Mouse (Mus musculus) heart, embryonic 15.5 days (tissue): ENCODE results near the gene Cdh23. TPM values are rescaled to one million over a fixed set of nuclear protein-coding genes. Genes with fewer than 3 reads are reported as not detected.
A peak's percentile ranks its signal among the peaks of the same experiment; 100 is the strongest.

ENCODE experiments used
- ATAC-seq: fragments of 200-750 bp; cut with Nextera tagmentation; replicated peaks from 2 replicates; pipeline ENCODE4 v1.8.0; 2017; ENCODE audit warnings: low read depth, moderate TSS enrichment; ENCODE audit not compliant: insufficient number of reproducible peaks, insufficient read depth, low FRiP score
- H3K27ac ChIP-seq: fragments of 300-500 bp; sonication (generic); 2 replicates; pipeline ENCODE4 v1.5.1; 2015; ENCODE audit warnings: mild to moderate bottlenecking, inconsistent platforms
- H3K27me3 ChIP-seq: fragments of 300-500 bp; sonication (generic); 2 replicates; pipeline ENCODE4 v1.6.1; 2015; ENCODE audit warnings: inconsistent platforms
- H3K36me3 ChIP-seq: fragments of 300-500 bp; sonication (generic); 2 replicates; pipeline ENCODE4 v1.6.1; 2015; ENCODE audit warnings: mild to moderate bottlenecking, inconsistent platforms
- H3K4me1 ChIP-seq: fragments of 300-500 bp; sonication (generic); replicated peaks from 2 replicates; pipeline ENCODE4 v1.6.1; 2015; ENCODE audit warnings: inconsistent platforms
- H3K4me2 ChIP-seq: fragments of 300-500 bp; sonication (generic); 2 replicates; pipeline ENCODE4 v1.6.1; 2015; ENCODE audit warnings: inconsistent platforms, mild to moderate bottlenecking, moderate library complexity
- H3K4me3 ChIP-seq: fragments of 300-500 bp; sonication (generic); 2 replicates; pipeline ENCODE4 v1.5.1; 2015; ENCODE audit warnings: mild to moderate bottlenecking, inconsistent platforms
- H3K9ac ChIP-seq: fragments of 300-500 bp; sonication (generic); 2 replicates; pipeline ENCODE4 v1.6.1; 2015; ENCODE audit warnings: mild to moderate bottlenecking, inconsistent platforms
- H3K9me3 ChIP-seq: fragments of 300-500 bp; sonication (generic); replicated peaks from 2 replicates; pipeline ENCODE4 v1.6.1; 2016; ENCODE audit warnings: inconsistent platforms
- WGBS: fragments of 180-500 bp; shearing (Covaris S2); methylation state at CpG from one replicate; pipeline ENCODE4 v1.1.7; 2015; ENCODE audit warnings: mixed read lengths; 5-methylcytosine and 5-hydroxymethylcytosine counted together
- polyA plus RNA-seq: library from polyadenylated mRNA; unstranded; fragments of >200 nt; fragmentation: Nextera tagmentation; extraction: Ambion mirVana; gene quantifications from 2 replicates; pipeline ENCODE4 v1.2.1, GENCODE M21; 2015

Gene Cdh23
- polyA plus RNA-seq, 1 experiment from 2014 or later = 0.50 TPM

- H3K9me3 ChIP-seq = no peaks in the 10 kb centered on the region
- ATAC-seq = peak; percentile 49
- no peaks in the 10 kb centered on the region for H3K27me3 ChIP-seq
- peaks cover 25% of the 10 kb centered on the region for H3K36me3 ChIP-seq
- no peaks in the 10 kb centered on the region; the same call in 1 of the 2 replicates for H3K4me1 ChIP-seq
- H3K4me3 ChIP-seq = no peak overlapping the region
- H3K27ac ChIP-seq = no peak overlapping the region
- H3K4me2 ChIP-seq = no peak overlapping the region
- no peak overlapping the region for H3K9ac ChIP-seq
- WGBS = 55% methylated on average over 15 of the region's 15 CpGs
Measured at GRCm38 (mm10) chr10:60304854-60305628, 391.2 kb downstream of the Cdh23 start.

DNA sequence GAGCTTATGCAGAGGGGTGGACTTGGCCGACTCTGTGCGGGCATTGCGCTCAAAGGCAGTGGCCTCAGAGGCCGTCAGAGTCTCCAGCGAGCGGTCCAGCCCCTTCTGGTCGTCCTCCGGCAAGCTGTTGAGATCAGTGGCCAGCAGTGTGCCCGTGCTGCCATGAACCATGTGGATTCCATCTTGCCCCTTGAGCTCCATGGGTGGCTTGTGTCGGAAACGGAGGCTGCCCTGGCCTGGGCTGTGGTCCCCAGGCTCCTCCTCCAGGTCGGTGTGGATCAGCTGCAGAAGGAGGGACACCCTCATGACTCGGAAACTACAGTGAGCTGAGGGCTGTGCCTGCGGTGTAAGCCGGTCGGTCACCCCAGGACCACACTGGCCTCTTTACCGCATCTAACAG, 392.9 kb downstream of the Cdh23 start:
- Histone ChIP-seq H3K27me3 (no peaks in the 10 kb centered on the region), H3K9ac (no peak overlapping the region), H3K9me3 (no peaks in the 10 kb centered on the region), H3K4me2 (no peak overlapping the region), H3K36me3 (peaks cover 42% of the 10 kb centered on the region), H3K27ac (no peak overlapping the region), H3K4me1 (no peaks in the 10 kb centered on the region; the same call in 1 of the 2 replicates), H3K4me3 (no peak overlapping the region)
- WGBS = 85% methylated on average over 17 of the region's 17 CpGs
- ATAC-seq = no peak

DNA sequence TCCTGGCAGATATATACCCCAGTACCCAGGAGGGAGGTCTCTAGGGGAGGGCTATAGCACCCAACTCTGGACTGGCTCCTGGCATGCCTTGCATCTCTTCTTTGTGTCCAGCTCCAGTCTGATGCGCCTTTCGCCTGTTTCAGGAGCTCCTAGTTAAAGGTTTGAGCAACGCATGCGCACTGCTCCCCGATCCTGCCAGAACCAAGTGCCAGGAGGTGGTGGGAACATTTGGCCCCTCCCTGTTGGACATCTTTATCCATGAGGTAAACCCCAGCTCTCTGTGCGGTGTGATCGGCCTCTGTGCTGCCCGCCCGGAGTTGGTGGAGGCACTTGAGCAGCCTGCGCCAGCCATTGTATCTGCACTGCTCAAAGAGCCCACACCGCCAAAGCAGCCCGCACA, 396.7 kb downstream of the Cdh23 start:
- peaks cover 10% of the 10 kb centered on the region; the same call in 1 of the 2 replicates for H3K4me1 ChIP-seq
- H3K4me3 ChIP-seq = no peak overlapping the region
- H3K4me2 ChIP-seq = no peak overlapping the region
- no peak overlapping the region for H3K9ac ChIP-seq
- H3K27me3 ChIP-seq = no peaks in the 10 kb centered on the region
- 97% methylated on average over 12 of the region's 12 CpGs for WGBS
- no peak overlapping the region for H3K27ac ChIP-seq
- H3K9me3 ChIP-seq = no peaks in the 10 kb centered on the region
- ATAC-seq = no peak
- H3K36me3 ChIP-seq = peaks cover 70% of the 10 kb centered on the region

DNA sequence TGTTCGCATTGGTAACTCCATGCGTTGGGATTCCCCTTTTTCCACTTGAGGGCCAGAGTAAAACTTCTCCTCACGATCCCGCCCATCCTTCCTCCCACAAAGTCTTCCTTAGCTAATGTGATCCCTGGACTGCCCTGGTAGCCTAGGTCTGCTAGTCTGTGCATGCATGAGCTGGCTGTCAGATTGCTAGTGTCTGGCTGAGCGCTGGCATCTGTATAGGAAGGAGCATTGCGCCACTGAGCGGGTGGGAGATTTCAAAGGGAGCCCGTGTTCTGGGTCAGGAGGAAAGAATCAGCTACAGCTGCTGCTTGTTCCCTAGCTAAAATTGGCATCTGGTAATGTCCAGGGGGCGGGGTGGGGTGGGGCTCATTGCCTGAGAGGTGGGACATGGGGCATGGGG, 400.3 kb downstream of the Cdh23 start:
- no peak overlapping the region for H3K4me3 ChIP-seq
- no peaks in the 10 kb centered on the region for H3K27me3 ChIP-seq
- ATAC-seq = no peak
- peaks cover 78% of the 10 kb centered on the region for H3K36me3 ChIP-seq
- no peak overlapping the region for H3K27ac ChIP-seq
- peaks cover 15% of the 10 kb centered on the region for H3K4me1 ChIP-seq
- WGBS = 76% methylated on average over 9 of the region's 9 CpGs
- H3K9me3 ChIP-seq = no peaks in the 10 kb centered on the region
- H3K9ac ChIP-seq = no peak overlapping the region
- H3K4me2 ChIP-seq = no peak overlapping the region

GRCm38 (mm10) chr10:60295356-60295755, 400.9 kb downstream of the Cdh23 start:
- ATAC-seq = no peak
- H3K27ac ChIP-seq = no peak overlapping the region
- H3K4me2 ChIP-seq = no peak overlapping the region
- peaks cover 22% of the 10 kb centered on the region for H3K4me1 ChIP-seq
- H3K9me3 ChIP-seq = no peaks in the 10 kb centered on the region
- peaks cover 72% of the 10 kb centered on the region for H3K36me3 ChIP-seq
- WGBS = 76% methylated on average over 3 of the region's 3 CpGs
- no peak overlapping the region for H3K9ac ChIP-seq
- H3K27me3 ChIP-seq = no peaks in the 10 kb centered on the region
- no peak overlapping the region for H3K4me3 ChIP-seq

DNA sequence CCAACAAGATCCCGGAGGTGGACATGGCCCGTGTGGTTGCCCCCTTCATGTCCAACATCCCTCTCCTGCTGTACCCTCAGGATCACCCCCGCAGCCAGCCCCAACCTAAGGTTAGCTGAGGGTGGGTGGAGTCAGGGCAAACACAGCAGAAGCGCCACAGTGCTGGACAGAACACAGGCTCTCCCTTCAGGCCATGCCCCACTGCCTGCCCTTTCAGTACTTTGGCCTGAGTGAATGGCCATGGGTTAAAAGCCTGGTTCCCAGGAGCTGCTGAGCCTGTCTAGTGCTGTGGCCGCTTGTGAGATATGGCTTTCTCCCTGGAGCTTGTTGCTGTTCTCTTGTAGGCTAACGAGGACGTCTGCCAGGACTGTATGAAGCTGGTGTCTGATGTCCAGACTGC, 401.7 kb downstream of the Cdh23 start:
- Histone ChIP-seq H3K9ac (no peak overlapping the region), H3K4me1 (peaks cover 29% of the 10 kb centered on the region), H3K4me3 (no peak overlapping the region), H3K27ac (no peak overlapping the region), H3K36me3 (peaks cover 64% of the 10 kb centered on the region), H3K9me3 (no peaks in the 10 kb centered on the region), H3K27me3 (no peaks in the 10 kb centered on the region), H3K4me2 (no peak overlapping the region)
- ATAC-seq = no peak
- 77% methylated on average over 7 of the region's 7 CpGs for WGBS

GRCm38 (mm10) chr10:60292209-60292608, 404.1 kb downstream of the Cdh23 start:
- H3K27me3 ChIP-seq = no peaks in the 10 kb centered on the region
- no peak for ATAC-seq
- H3K9me3 ChIP-seq = no peaks in the 10 kb centered on the region
- no peak overlapping the region for H3K4me2 ChIP-seq
- peaks cover 43% of the 10 kb centered on the region for H3K4me1 ChIP-seq
- H3K4me3 ChIP-seq = no peak overlapping the region
- peaks cover 44% of the 10 kb centered on the region for H3K36me3 ChIP-seq
- 74% methylated on average over 8 of the region's 8 CpGs for WGBS
- no peak overlapping the region for H3K9ac ChIP-seq
- no peak overlapping the region for H3K27ac ChIP-seq

- Histone ChIP-seq H3K4me1 (peaks cover 46% of the 10 kb centered on the region), H3K36me3 (peaks cover 34% of the 10 kb centered on the region), H3K27ac (no peak overlapping the region), H3K9ac (no peak overlapping the region), H3K4me3 (no peak overlapping the region), H3K27me3 (no peaks in the 10 kb centered on the region), H3K4me2 (no peak overlapping the region), H3K9me3 (no peaks in the 10 kb centered on the region)
- WGBS = 67% methylated on average over 8 of the region's 8 CpGs
- ATAC-seq = no peak
Measured at GRCm38 (mm10) chr10:60290739-60291110, 405.6 kb downstream of the Cdh23 start.

GRCm38 (mm10) chr10:60290026-60290738, 406.1 kb downstream of the Cdh23 start:
- 42% methylated on average over 7 of the region's 7 CpGs for WGBS

DNA sequence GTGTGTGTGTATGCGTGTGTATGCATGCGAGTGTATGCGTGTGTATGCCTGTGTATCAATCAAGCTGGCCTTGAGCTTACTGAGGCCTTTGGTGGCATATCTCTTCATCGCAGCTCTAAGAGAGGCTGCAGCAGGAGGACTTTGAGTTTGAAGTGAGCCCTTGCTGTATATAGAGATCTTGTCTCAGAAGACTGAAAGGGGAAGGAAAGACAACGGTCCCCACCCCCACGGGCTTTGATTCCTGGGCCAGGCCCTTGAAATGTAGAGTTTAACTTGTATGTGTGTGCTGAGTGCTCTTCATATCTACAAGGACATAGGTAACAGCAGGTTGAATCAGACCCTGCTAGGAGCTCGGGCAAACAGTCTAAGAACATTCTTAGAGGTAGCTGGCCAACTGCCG, 407.1 kb downstream of the Cdh23 start:
- ATAC-seq = no peak
- H3K4me1 ChIP-seq = peaks cover 60% of the 10 kb centered on the region
- WGBS = 67% methylated on average over 8 of the region's 8 CpGs

More at GRCm38 (mm10) chr10:60290026-60290738, 406.1 kb downstream of the Cdh23 start:
- Histone ChIP-seq H3K4me2 (no peak overlapping the region; the same call in 1 of the 2 replicates), H3K4me1 (peaks cover 51% of the 10 kb centered on the region), H3K27ac (peak overlapping the region; percentile 30; the same call in 1 of the 2 replicates), H3K9me3 (no peaks in the 10 kb centered on the region), H3K36me3 (peaks cover 29% of the 10 kb centered on the region), H3K9ac (0 out of 2 replicates have a peak overlapping the region, but pooled peaks have one; percentile 10), H3K4me3 (no peak overlapping the region), H3K27me3 (no peaks in the 10 kb centered on the region)
- ATAC-seq = no peak

GRCm38 (mm10) chr10:60287726-60288125, 408.6 kb downstream of the Cdh23 start:
- no peak for ATAC-seq
- H3K27me3 ChIP-seq = no peaks in the 10 kb centered on the region
- H3K9me3 ChIP-seq = no peaks in the 10 kb centered on the region
- peaks cover 4% of the 10 kb centered on the region; the same call in 1 of the 2 replicates for H3K36me3 ChIP-seq
- 67% methylated on average over 2 of the region's 2 CpGs for WGBS
- H3K9ac ChIP-seq = no peak overlapping the region
- H3K27ac ChIP-seq = no peak overlapping the region
- no peak overlapping the region for H3K4me2 ChIP-seq
- H3K4me3 ChIP-seq = no peak overlapping the region
- H3K4me1 ChIP-seq = peaks cover 75% of the 10 kb centered on the region

More for the DNA sequence above, 407.1 kb downstream of the Cdh23 start:
- H3K4me3 ChIP-seq = no peak overlapping the region
- no peak overlapping the region for H3K27ac ChIP-seq
- no peak overlapping the region for H3K4me2 ChIP-seq
- no peaks in the 10 kb centered on the region for H3K9me3 ChIP-seq
- no peak overlapping the region for H3K9ac ChIP-seq
- H3K36me3 ChIP-seq = peaks cover 19% of the 10 kb centered on the region
- H3K27me3 ChIP-seq = no peaks in the 10 kb centered on the region
